Mouse (Mus musculus) CD4-positive, CD25-positive, alpha-beta regulatory T cell, adult 2 months (primary cell): Measurements from ENCODE around the gene Atad3a.
"Not testable (repeated sequence)": the region's sequence is repeated elsewhere in the genome, so short reads cannot be mapped to it uniquely, and the experiment has no call there.

Source experiments
- DNase-seq: peaks from one replicate; pipeline ENCODE4 v3.0.0-alpha.2; 2012; ENCODE audit warnings: low read depth, low spot score

Atad3a gene

GRCm38 (mm10) chr4:155774971-155775740, 14.3 kb upstream of the Atad3a start:
- no peak for DNase-seq

DNA sequence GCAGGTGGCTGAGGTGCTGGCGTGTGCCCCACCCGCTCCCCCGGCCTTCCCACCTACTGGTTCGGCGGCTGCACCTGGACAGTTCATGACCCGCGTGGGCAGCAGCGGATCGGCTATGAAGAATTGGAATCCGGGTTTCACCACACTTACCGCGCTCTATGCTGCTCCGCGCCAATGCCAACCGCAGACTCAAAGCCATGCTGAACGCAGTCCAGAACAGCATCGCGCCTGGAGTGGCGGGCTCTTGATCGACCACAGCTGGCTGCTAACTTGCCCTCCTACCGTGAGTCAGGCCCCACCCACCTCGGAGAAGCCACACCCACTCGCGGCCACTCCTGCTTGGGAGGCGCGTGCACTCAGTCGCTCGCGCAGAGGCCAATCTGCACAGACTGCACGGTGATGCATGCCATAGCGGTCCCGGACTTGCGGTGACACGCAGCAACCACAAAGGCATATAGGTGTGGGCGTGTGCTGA, 13.4 kb upstream of the Atad3a start, which contains the start of gene Vwa1:
Gene Vwa1 (minus strand): TSS at position 419 of the 475 bp plus-strand sequence.
- DNase-seq: peak; percentile 85

DNA sequence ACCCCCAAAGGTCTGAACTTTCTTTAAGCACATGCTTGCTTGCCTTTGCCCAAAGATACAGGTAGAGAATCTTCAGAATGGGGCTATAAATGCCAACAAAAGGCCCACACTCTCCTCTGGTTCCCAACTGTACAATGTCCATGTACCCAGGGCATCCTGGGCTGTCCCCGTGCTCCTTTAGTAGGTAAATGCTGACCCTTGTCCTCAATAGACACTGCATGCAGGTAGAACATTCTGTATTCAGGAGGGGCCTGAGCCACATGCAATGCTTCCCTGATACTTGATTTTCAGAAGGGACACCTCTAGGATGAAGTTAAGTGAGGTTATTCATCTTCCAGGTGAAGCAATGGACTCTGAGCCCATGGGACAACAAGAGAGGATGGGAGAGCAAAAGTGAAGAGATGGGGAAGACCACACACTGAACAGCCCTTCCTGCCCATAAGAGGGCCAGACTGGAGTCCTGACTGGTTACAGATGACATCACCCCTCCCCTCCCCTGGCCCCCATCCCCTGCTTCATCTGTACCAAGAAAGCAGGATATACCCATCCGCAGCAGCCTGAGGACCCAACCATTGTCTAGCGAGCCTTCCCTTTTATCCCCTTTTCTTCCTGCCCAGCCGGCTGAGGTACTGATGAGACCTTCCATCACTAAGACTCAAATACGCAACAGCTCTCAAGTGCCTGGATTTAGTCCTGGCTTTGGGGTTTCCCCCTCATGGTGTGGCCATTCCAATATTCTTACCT, 12.6 kb upstream of the Atad3a start:
- DNase-seq: no peak

DNA sequence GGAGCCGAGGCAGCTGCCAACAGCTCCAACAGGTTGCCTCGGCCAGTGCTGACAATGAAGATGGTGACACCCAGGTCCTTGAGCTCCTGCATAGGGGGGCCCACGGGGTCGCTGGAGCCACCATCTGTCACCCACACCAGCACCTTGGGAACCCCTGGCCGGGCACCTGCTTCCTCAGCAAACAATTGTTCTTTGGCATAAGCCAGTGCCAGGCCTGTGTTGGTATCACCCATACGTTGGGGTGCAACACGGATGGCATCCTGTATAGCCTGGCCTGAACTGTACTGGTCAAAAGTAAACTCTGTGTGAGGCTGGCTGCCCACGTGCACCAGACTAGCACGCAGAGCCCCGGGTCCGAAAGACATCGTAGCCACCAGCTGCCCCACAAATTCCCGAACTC, 11.9 kb upstream of the Atad3a start:
- DNase-seq: no peak

- DNase-seq: no peak
These were observed 10.8 kb upstream of the Atad3a start for GRCm38 (mm10) chr4:155771706-155772105.

DNA sequence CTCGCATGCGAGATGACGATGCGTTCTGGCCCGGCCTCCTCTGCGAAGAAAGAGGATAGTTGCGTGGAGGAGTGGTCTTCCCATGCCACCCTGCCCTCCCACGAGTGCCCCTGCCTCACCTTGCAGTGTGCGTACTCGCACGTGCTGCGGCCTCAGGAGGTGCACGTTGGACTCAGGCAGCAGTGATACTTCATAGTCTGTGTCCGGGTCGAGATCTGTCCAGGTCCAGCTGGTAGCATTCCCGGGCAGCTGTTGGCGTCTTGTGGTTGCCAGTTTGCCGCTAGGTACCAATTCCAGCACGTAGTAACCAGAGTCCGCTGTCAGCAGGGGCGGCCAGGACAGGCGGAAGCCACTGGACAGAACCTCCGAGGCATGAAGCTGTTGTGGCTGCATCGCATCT, 9.7 kb upstream of the Atad3a start:
- DNase-seq: no peak

DNA sequence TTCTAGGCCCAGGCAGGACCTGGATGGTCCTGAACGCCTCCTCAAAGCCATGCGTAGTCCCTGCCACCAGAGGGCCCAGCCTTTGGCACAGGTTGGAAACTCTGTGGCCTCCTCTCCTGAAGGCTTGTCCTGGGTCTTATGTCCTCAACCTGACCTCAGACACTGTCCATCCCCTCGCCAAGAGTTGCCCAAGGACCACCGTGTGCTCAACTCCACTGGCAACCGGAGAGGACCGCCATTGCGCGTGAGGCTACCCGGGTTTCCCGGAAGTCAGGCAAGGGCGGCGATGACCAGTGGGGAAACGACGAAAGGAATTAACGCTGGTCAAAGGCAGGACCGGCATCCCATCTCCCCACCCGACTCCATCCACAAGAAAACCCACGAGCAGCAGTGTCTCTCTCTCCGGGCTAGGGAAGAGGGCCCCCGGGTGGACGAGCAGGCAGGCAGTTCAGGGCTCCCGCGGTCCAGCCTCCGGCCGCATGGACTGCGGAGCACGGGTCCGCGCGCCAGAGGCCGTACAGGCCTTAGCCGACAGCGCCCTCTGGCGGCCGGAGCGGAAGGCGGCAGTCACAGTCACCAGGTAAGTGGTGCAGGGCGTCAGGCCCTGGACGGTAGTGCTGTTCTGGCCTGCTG, 9.1 kb upstream of the Atad3a start:
- peak; percentile 88 for DNase-seq

GRCm38 (mm10) chr4:155769496-155769879, 8.6 kb upstream of the Atad3a start:
- DNase-seq: no peak

DNA sequence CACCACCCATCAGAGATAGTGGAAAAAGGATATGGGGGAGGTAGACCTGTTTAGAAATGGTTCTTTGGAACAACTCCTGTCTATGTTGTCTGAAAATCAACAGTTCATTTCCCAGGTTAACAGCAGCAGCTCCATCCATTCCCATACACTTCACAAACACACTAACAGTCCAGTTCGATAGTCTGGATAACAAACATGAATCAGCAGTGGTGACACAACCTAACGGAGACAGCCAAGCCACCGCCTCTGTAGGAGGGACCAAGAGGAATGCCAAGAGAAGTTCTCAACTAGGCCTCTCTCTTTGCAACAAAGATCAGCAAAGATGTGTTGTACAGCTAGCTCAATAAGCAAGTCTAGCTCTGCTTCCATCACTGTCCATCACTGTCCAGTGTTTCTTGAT, 1.5 kb upstream of the Atad3a start:
- DNase-seq: no peak

DNA sequence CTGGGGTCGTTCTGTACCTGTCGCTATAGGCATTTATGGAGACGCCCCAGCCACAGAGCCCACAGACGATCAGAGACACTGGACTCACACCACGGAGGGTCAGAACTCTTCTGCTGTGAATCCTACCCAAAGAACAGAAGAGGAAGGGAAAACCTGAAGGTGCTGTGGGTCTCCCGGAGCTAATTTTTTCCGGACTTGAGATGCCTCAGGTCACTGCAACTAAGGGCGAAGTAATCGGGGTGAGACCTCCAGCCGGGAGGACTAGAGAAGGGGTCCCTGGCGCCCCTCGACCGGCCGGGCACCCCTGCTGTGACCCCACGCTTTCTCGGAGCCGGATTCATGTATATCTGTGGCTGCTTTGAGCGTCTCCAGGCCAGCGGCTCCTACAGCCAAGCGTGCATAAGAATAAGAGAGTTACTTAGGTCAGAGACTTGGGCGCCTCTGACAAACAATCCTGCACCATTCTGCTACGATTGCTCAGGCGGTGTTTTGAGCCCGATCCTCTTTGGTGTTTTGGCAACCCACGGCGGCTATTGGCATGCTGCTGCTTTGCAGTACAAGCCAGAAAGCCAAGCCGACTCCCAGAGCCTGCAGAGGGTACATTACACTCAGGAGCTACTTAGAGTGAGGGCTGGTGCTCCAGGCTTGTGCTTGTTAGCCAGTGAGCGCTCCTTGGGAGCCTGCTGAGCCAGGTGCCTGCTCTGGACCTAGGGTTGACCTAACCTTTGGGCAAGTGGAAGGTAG, 635 bp upstream of the Atad3a start:
- DNase-seq: peak; percentile 33

- peak; percentile 74 for DNase-seq
These were observed 856 bp downstream of the Atad3a start for GRCm38 (mm10) chr4:155759862-155760612.

DNA sequence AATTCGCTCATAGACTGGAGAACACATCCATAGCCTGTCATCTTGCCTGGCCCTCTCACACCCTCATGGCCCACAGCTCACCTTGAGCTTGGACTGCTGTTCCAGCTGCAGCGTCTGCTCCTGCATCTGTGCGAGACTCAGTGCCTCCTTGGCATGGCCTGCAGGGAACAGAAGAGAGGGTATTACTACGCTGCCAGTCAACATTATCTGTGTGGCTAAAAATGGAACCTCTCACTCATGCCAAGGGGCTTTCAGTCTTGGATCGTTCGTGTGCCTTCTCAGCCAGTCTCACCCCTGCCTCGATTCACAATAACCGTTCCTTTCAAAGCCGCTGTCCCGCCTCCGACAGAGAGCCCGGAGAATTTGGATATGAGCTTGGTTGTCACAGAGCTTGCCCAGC, 3.9 kb downstream of the Atad3a start:
- DNase-seq: no peak

- DNase-seq: no peak
These were observed 14.1 kb downstream of the Atad3a start for GRCm38 (mm10) chr4:155746575-155747490.

- DNase-seq: no peak
These were observed 14.8 kb downstream of the Atad3a start for GRCm38 (mm10) chr4:155746036-155746548.

GRCm38 (mm10) chr4:155745136-155745535, 15.8 kb downstream of the Atad3a start:
- no peak for DNase-seq

GRCm38 (mm10) chr4:155744474-155744873, 16.4 kb downstream of the Atad3a start:
- no peak for DNase-seq

DNA sequence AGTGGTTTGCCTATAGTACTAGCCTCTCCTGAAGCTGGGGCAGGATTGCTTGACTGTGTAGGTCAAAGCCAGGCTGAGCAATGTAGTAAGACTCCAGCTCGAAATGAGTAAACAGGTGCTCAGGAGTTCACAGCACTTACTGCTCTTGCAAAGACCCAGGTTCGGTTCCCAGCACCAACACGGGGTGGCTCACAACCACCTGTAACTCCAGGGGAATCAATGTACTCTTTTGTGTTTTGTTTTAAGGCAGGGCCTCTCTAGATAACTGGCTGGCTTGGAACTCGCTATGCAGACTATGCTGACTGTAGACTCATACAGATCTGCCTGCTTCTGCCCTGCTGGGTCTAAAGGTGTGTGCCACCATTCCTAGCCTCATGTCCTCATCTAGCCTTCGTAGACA, 18.2 kb downstream of the Atad3a start:
- DNase-seq: no peak

GRCm38 (mm10) chr4:155740681-155741080, 20.2 kb downstream of the Atad3a start:
- DNase-seq: not testable (repeated sequence)

GRCm38 (mm10) chr4:155739741-155740636, 20.9 kb downstream of the Atad3a start:
- no peak for DNase-seq
